Mouse (Mus musculus): ENCODE data around the gene Man2b1.

The Man2b1 gene

GRCm38 (mm10) chr8:85083108-85083813 lies at the start of gene Man2b1:
TSS of gene Man2b1 (plus strand) at chr8:85083270.
- peak; percentile 69 for DNase-seq (ENCODE audit: low spot score)

- no peak for DNase-seq (ENCODE audit: low spot score)
Measured at GRCm38 (mm10) chr8:85033867-85034266, 49.2 kb upstream of the Man2b1 start.

- DNase-seq (ENCODE audit: low spot score), result peak; percentile 52
Measured at GRCm38 (mm10) chr8:85034764-85035163, 48.3 kb upstream of the Man2b1 start.

GRCm38 (mm10) chr8:85035165-85035727 lies 47.8 kb upstream of the Man2b1 start:
- DNase-seq (ENCODE audit: low spot score), result no peak

- DNase-seq (ENCODE audit: low spot score), result no peak
Measured at GRCm38 (mm10) chr8:85035728-85036310, 47.3 kb upstream of the Man2b1 start.

GRCm38 (mm10) chr8:85036381-85036717 lies 46.7 kb upstream of the Man2b1 start:
- no peak for DNase-seq (ENCODE audit: low spot score)

GRCm38 (mm10) chr8:85036718-85037365 lies 46.2 kb upstream of the Man2b1 start, which contains the start of gene Tnpo2:
TSS of gene Tnpo2 (plus strand) at chr8:85036915.
- peak; percentile 86 for DNase-seq (ENCODE audit: low spot score)

GRCm38 (mm10) chr8:85037366-85037680 lies 45.7 kb upstream of the Man2b1 start:
- DNase-seq (ENCODE audit: low spot score), result no peak

- DNase-seq (ENCODE audit: low spot score), result no peak
Measured at GRCm38 (mm10) chr8:85037681-85038531, 45.2 kb upstream of the Man2b1 start.

GRCm38 (mm10) chr8:85043619-85044018 lies 39.5 kb upstream of the Man2b1 start:
- no peak for DNase-seq (ENCODE audit: low spot score)

GRCm38 (mm10) chr8:85057367-85057766 lies 25.7 kb upstream of the Man2b1 start:
- DNase-seq (ENCODE audit: low spot score), result no peak

GRCm38 (mm10) chr8:85059879-85060616 lies 23.0 kb upstream of the Man2b1 start, which contains the start of gene Fbxw9:
TSS of gene Fbxw9 (plus strand) at chr8:85060055.
- DNase-seq (ENCODE audit: low spot score), result peak; percentile 88

- no peak for DNase-seq (ENCODE audit: low spot score)
Measured at GRCm38 (mm10) chr8:85062603-85063002, 20.5 kb upstream of the Man2b1 start.

GRCm38 (mm10) chr8:85065213-85065612 lies 17.9 kb upstream of the Man2b1 start:
- DNase-seq (ENCODE audit: low spot score), result no peak

- no peak for DNase-seq (ENCODE audit: low spot score)
Measured at GRCm38 (mm10) chr8:85067155-85067554, 15.9 kb upstream of the Man2b1 start.

- DNase-seq (ENCODE audit: low spot score), result no peak
Measured at GRCm38 (mm10) chr8:85067982-85068381, 15.1 kb upstream of the Man2b1 start, which contains the start of gene Gm5741. TSS of gene Gm5741 (minus strand) at chr8:85067982.

- DNase-seq (ENCODE audit: low spot score), result no peak
Measured at GRCm38 (mm10) chr8:85071041-85071440, 12.0 kb upstream of the Man2b1 start.

- peak; percentile 83 for DNase-seq (ENCODE audit: low spot score)
Measured at GRCm38 (mm10) chr8:85071514-85072281, 11.4 kb upstream of the Man2b1 start, which contains the start of gene Dhps. TSS of gene Dhps (plus strand) at chr8:85071757.

GRCm38 (mm10) chr8:85072364-85072929 lies 10.6 kb upstream of the Man2b1 start:
- no peak for DNase-seq (ENCODE audit: low spot score)

GRCm38 (mm10) chr8:85073041-85073612 lies 9.9 kb upstream of the Man2b1 start:
- no peak for DNase-seq (ENCODE audit: low spot score)

Data from layer of hippocampus, adult 9-10 months (tissue).